Mouse (Mus musculus): ENCODE measurements around the gene Pop4. TPM values are rescaled to one million over a fixed set of nuclear protein-coding genes. Genes with fewer than 3 reads are reported as not detected.

Gene Pop4
- polyA plus RNA-seq, 1 experiment from 2014 or later = 77.1 TPM

GRCm38 (mm10) chr7:38242417-38242816 lies 28.8 kb downstream of the Pop4 start:
- 89% methylated on average over 4 of the region's 4 CpGs for WGBS
- Histone ChIP-seq H3K4me2 (no peak overlapping the region), H3K4me3 (replicated peaks) (no peak overlapping the region), H3K36me3 (no peaks in the 10 kb centered on the region), H3K9me3 (no peaks in the 10 kb centered on the region), H3K27me3 (no peaks in the 10 kb centered on the region), H3K4me1 (replicated peaks) (no peaks in the 10 kb centered on the region), H3K27ac (no peak overlapping the region), H3K9ac (replicated peaks) (no peak overlapping the region)
- ATAC-seq (ENCODE audit: insufficient number of reproducible peaks, insufficient read depth, low FRiP score, low TSS enrichment, low read depth) = no peak

GRCm38 (mm10) chr7:38237140-38237539 lies 34.1 kb downstream of the Pop4 start:
- Histone ChIP-seq H3K4me3 (replicated peaks) (no peak overlapping the region), H3K27me3 (no peaks in the 10 kb centered on the region), H3K9me3 (no peaks in the 10 kb centered on the region), H3K27ac (no peak overlapping the region), H3K4me1 (replicated peaks) (no peaks in the 10 kb centered on the region), H3K9ac (replicated peaks) (no peak overlapping the region), H3K4me2 (no peak overlapping the region), H3K36me3 (no peaks in the 10 kb centered on the region)
- no peak for ATAC-seq (ENCODE audit: insufficient number of reproducible peaks, insufficient read depth, low FRiP score, low TSS enrichment, low read depth)

GRCm38 (mm10) chr7:38236400-38237105 lies 34.7 kb downstream of the Pop4 start:
- Histone ChIP-seq H3K9ac (replicated peaks) (no peak overlapping the region), H3K36me3 (no peaks in the 10 kb centered on the region), H3K9me3 (no peaks in the 10 kb centered on the region), H3K4me3 (replicated peaks) (no peak overlapping the region), H3K27ac (no peak overlapping the region), H3K4me2 (no peak overlapping the region), H3K27me3 (no peaks in the 10 kb centered on the region), H3K4me1 (replicated peaks) (no peaks in the 10 kb centered on the region)
- ATAC-seq (ENCODE audit: insufficient number of reproducible peaks, insufficient read depth, low FRiP score, low TSS enrichment, low read depth) = no peak
- 44% methylated on average over 11 of the region's 11 CpGs for WGBS

- Histone ChIP-seq H3K4me1 (replicated peaks) (peaks cover 14% of the 10 kb centered on the region), H3K27me3 (peaks cover 12% of the 10 kb centered on the region), H3K9ac (replicated peaks) (no peak overlapping the region), H3K4me2 (no peak overlapping the region), H3K27ac (no peak overlapping the region), H3K4me3 (replicated peaks) (no peak overlapping the region), H3K9me3 (no peaks in the 10 kb centered on the region), H3K36me3 (no peaks in the 10 kb centered on the region)
- ATAC-seq (ENCODE audit: insufficient number of reproducible peaks, insufficient read depth, low FRiP score, low TSS enrichment, low read depth) = no peak
- 21% methylated on average over 8 of the region's 8 CpGs for WGBS
Measured at GRCm38 (mm10) chr7:38230285-38230684, 40.9 kb downstream of the Pop4 start.

- 21% methylated on average over 8 of the region's 8 CpGs for WGBS
- Histone ChIP-seq H3K36me3 (no peaks in the 10 kb centered on the region), H3K4me3 (replicated peaks) (peak overlapping the region; percentile 58), H3K27me3 (peaks cover 12% of the 10 kb centered on the region), H3K4me1 (replicated peaks) (peaks cover 20% of the 10 kb centered on the region), H3K27ac (0 out of 2 replicates have a peak overlapping the region, but pooled peaks have one; percentile 12), H3K4me2 (peak overlapping the region; percentile 74), H3K9me3 (no peaks in the 10 kb centered on the region), H3K9ac (replicated peaks) (0 out of 2 replicates have a peak overlapping the region, but pooled peaks have one; percentile 34)
- ATAC-seq (ENCODE audit: insufficient number of reproducible peaks, insufficient read depth, low FRiP score, low TSS enrichment, low read depth) = no peak
Measured at GRCm38 (mm10) chr7:38228329-38228728, 42.9 kb downstream of the Pop4 start.

- no peaks in the 10 kb centered on the region for H3K36me3 ChIP-seq
- WGBS = under 1% methylated on average over 36 of the region's 36 CpGs
- peaks cover 20% of the 10 kb centered on the region for H3K4me1 ChIP-seq (replicated peaks)
- H3K4me2 ChIP-seq = peak within 1 kb of the TSS; percentile 74
- H3K27ac ChIP-seq = peak within 1 kb of the TSS; percentile 84
- ATAC-seq (ENCODE audit: insufficient number of reproducible peaks, insufficient read depth, low FRiP score, low TSS enrichment, low read depth) = peak; percentile 92
- H3K9me3 ChIP-seq = no peaks in the 10 kb centered on the region
- H3K27me3 ChIP-seq = peaks cover 12% of the 10 kb centered on the region
- H3K9ac ChIP-seq (replicated peaks) = peak within 1 kb of the TSS; percentile 45
- H3K4me3 ChIP-seq (replicated peaks) = peak within 1 kb of the TSS; percentile 58
Measured at GRCm38 (mm10) chr7:38227900-38228298, 43.3 kb downstream of the Pop4 start, which contains the start of gene Plekhf1. TSS of gene Plekhf1 (minus strand) at chr7:38228016.

- peak; percentile 63 for ATAC-seq (ENCODE audit: insufficient number of reproducible peaks, insufficient read depth, low FRiP score, low TSS enrichment, low read depth)
- peak overlapping the region; percentile 58 for H3K4me3 ChIP-seq (replicated peaks)
- H3K4me1 ChIP-seq (replicated peaks) = peaks cover 20% of the 10 kb centered on the region
- WGBS = under 1% methylated on average over 25 of the region's 25 CpGs
- no peaks in the 10 kb centered on the region for H3K36me3 ChIP-seq
- H3K4me2 ChIP-seq = peak overlapping the region; percentile 74
- H3K27me3 ChIP-seq = peaks cover 12% of the 10 kb centered on the region
- H3K9ac ChIP-seq (replicated peaks) = peak overlapping the region; percentile 45
- H3K9me3 ChIP-seq = no peaks in the 10 kb centered on the region
- peak overlapping the region; percentile 84 for H3K27ac ChIP-seq
Measured at GRCm38 (mm10) chr7:38227181-38227899, 43.9 kb downstream of the Pop4 start.

- Histone ChIP-seq H3K4me1 (replicated peaks) (peaks cover 20% of the 10 kb centered on the region), H3K9ac (replicated peaks) (0 out of 2 replicates have a peak overlapping the region, but pooled peaks have one; percentile 19), H3K27ac (no peak overlapping the region), H3K27me3 (peaks cover 12% of the 10 kb centered on the region), H3K4me3 (replicated peaks) (no peak overlapping the region), H3K4me2 (peak overlapping the region; percentile 74), H3K36me3 (peaks cover 8% of the 10 kb centered on the region), H3K9me3 (no peaks in the 10 kb centered on the region)
- ATAC-seq (ENCODE audit: insufficient number of reproducible peaks, insufficient read depth, low FRiP score, low TSS enrichment, low read depth) = no peak
- WGBS = 75% methylated on average over 2 of the region's 2 CpGs
Measured at GRCm38 (mm10) chr7:38226226-38226625, 45.0 kb downstream of the Pop4 start.

- no peak for ATAC-seq (ENCODE audit: insufficient number of reproducible peaks, insufficient read depth, low FRiP score, low TSS enrichment, low read depth)
- peaks cover 18% of the 10 kb centered on the region for H3K36me3 ChIP-seq
- no peak overlapping the region for H3K9ac ChIP-seq (replicated peaks)
- H3K9me3 ChIP-seq = no peaks in the 10 kb centered on the region
- no peak overlapping the region for H3K4me2 ChIP-seq
- no peak overlapping the region for H3K4me3 ChIP-seq (replicated peaks)
- 86% methylated on average over 13 of the region's 13 CpGs for WGBS
- peaks cover 20% of the 10 kb centered on the region for H3K4me1 ChIP-seq (replicated peaks)
- peaks cover 6% of the 10 kb centered on the region for H3K27me3 ChIP-seq
- no peak overlapping the region for H3K27ac ChIP-seq
Measured at GRCm38 (mm10) chr7:38224577-38225369, 46.5 kb downstream of the Pop4 start.

- Histone ChIP-seq H3K36me3 (peaks cover 40% of the 10 kb centered on the region), H3K4me3 (replicated peaks) (no peak overlapping the region), H3K4me1 (replicated peaks) (peaks cover 5% of the 10 kb centered on the region; the same call in 1 of the 2 replicates), H3K4me2 (no peak overlapping the region), H3K9ac (replicated peaks) (no peak overlapping the region), H3K9me3 (no peaks in the 10 kb centered on the region), H3K27me3 (no peaks in the 10 kb centered on the region), H3K27ac (no peak overlapping the region)
- ATAC-seq (ENCODE audit: insufficient number of reproducible peaks, insufficient read depth, low FRiP score, low TSS enrichment, low read depth) = no peak
- 97% methylated on average over 7 of the region's 7 CpGs for WGBS
Measured at GRCm38 (mm10) chr7:38220866-38221265, 50.4 kb downstream of the Pop4 start.

GRCm38 (mm10) chr7:38219526-38219925 lies 51.7 kb downstream of the Pop4 start:
- H3K9ac ChIP-seq (replicated peaks) = no peak overlapping the region
- no peak overlapping the region for H3K4me3 ChIP-seq (replicated peaks)
- no peaks in the 10 kb centered on the region for H3K27me3 ChIP-seq
- no peak overlapping the region for H3K4me2 ChIP-seq
- H3K36me3 ChIP-seq = peaks cover 40% of the 10 kb centered on the region
- no peak overlapping the region for H3K27ac ChIP-seq
- no peaks in the 10 kb centered on the region for H3K9me3 ChIP-seq
- no peak for ATAC-seq (ENCODE audit: insufficient number of reproducible peaks, insufficient read depth, low FRiP score, low TSS enrichment, low read depth)
- no peaks in the 10 kb centered on the region for H3K4me1 ChIP-seq (replicated peaks)
- 85% methylated on average over 4 of the region's 4 CpGs for WGBS
